Mouse (Mus musculus) ES-E14 (cell line): ENCODE data around the gene Clmn.

Experiments
- CHD2 ChIP-seq: IDR thresholded peaks from 2 replicates; pipeline ENCODE4 v1.6.1; 2014; ENCODE audit warnings: mild to moderate bottlenecking, low read depth, low read length, inconsistent platforms
- HCFC1 ChIP-seq: IDR thresholded peaks from 2 replicates; pipeline ENCODE4 v1.6.1; 2012; ENCODE audit warnings: low read length, inconsistent platforms, borderline replicate concordance; ENCODE audit not compliant: insufficient read depth

- TF ChIP-seq HCFC1 (no peak), CHD2 (no peak)
These were observed 47.6 kb downstream of the Clmn start for GRCm38 (mm10) chr12:104817172-104817866.
